Mouse (Mus musculus) megakaryocyte, embryonic 14.5 days (primary cell): ENCODE results near the gene Add1.
"Not testable (repeated sequence)": the region's sequence is repeated elsewhere in the genome, so short reads cannot be mapped to it uniquely, and the experiment has no call there.

Source experiments
- FLI1 ChIP-seq: IDR thresholded peaks from 2 replicates; pipeline ENCODE4 v1.6.1; 2012; ENCODE audit warnings: low read length, inconsistent platforms, mixed read lengths
- GATA1 ChIP-seq: IDR thresholded peaks from 3 replicates; pipeline ENCODE4 v1.6.1; 2012; ENCODE audit warnings: mixed read lengths, low read length, inconsistent platforms, borderline replicate concordance

DNA sequence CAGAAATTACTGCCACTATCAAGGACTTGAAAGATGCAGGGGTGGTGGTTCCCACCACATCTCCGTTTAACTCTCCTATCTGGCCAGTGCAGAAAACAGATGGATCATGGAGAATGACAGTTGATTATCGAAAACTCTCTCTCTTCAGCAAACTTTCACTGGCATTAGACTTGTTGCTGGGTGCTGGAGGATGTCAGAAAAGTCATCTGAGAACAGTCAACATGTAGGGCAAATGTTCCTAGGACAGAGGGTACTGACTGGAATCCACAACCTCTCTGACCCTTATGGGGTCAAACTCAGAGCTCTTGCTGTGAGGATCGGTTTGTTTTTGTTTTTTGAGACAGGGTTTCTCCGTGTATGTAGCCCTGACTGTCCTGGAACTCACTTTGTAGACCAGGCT lies 896 bp upstream of the Add1 start:
- not testable (repeated sequence) for TF ChIP-seq GATA1, FLI1
